Mouse (Mus musculus): ENCODE results near the gene Phrf1.

DNA sequence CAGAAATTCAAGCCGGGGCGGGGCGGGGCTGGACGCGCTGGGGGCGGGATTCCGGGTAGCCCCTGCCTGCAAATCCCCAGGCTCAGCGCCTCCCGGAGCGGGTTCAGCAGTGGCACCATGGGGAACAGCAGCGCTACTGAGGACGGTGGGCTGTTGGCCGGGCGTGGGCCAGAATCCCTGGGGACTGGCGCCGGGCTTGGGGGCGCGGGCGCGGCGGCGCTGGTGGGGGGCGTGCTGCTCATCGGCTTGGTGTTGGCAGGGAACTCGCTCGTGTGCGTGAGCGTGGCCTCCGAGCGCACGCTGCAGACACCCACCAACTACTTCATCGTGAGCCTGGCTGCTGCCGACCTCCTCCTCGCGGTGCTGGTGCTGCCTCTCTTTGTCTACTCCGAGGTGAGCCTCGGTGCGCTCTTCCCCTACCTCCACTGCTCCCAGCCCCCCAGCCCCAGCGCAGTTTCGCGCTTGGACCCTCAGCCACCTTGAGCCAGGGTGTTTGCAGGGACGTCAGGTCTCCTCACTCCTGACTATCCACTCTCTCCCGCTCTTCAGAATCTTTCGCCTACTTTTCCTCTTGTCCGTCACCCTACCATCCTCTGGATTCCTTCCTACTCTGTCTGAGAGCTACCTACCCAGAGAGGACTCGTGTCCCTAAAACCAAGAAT, 63.5 kb downstream of the Phrf1 start, which contains the start of gene Drd4:
- TF ChIP-seq CTCF (conservative IDR thresholded peaks at IDR 0.05; ENCODE audit: low read length) (no peak), NANOG (IDR thresholded peaks at IDR 0.05; ENCODE audit: borderline replicate concordance, low read length) (no peak), POU5F1 (IDR thresholded peaks at IDR 0.05; ENCODE audit: borderline replicate concordance, low read length) (no peak)

Data from E14TG2a.4 (cell line).